Comparison of ENCODE assay signal across 8 mouse cellular contexts in genomic region chr10:37137531-37138310, GRCm38 (mm10). TPM values are rescaled to one million over a fixed set of nuclear protein-coding genes. Genes with fewer than 3 reads are reported as not detected.
DNase-seq lines count a peak whose midpoint lies in the region; ATAC-seq and TF ChIP-seq lines count a peak whose summit lies in the region.

No protein-coding gene starts in this region.

- DNase-seq in ES-CJ7 (ENCODE audit: low read depth, low spot score): peak; percentile 69
- peak; percentile 50 for DNase-seq in cerebellum, adult 11 months
- peak; percentile 87 for DNase-seq in forebrain, postnatal 0 days
- peak; percentile 70 for DNase-seq in hindbrain, embryonic 10.5 days (ENCODE audit: low spot score)
- DNase-seq in layer of hippocampus, adult 9-11 months: peak; percentile 46
- peak; percentile 15 for DNase-seq in retina, adult 2 months (ENCODE audit: low read depth, low spot score)
- peak; percentile 73 for DNase-seq in thymus, postnatal 25 days

- no peaks in the 10 kb centered on the region for H3K27me3 ChIP-seq in forebrain, postnatal 0 days (ENCODE audit: insufficient read depth, low read length)
- no peaks in the 10 kb centered on the region for H3K27me3 ChIP-seq in hindbrain, embryonic 10.5 days (ENCODE audit: insufficient read depth, poor library complexity, severe bottlenecking)
- no peaks in the 10 kb centered on the region for H3K27me3 ChIP-seq in lung, embryonic 15.5 days

- no peak for TF ChIP-seq CTCF in forebrain, postnatal 0 days (IDR thresholded peaks at IDR 0.05; ENCODE audit: low read depth)

- H3K36me3 ChIP-seq in forebrain, postnatal 0 days (ENCODE audit: insufficient read depth): peaks cover 10% of the 10 kb centered on the region; the same call in 1 of the 2 replicates
- H3K36me3 ChIP-seq in hindbrain, embryonic 10.5 days: peaks cover 42% of the 10 kb centered on the region
- peaks cover 17% of the 10 kb centered on the region for H3K36me3 ChIP-seq in lung, embryonic 15.5 days

- H3K4me1 ChIP-seq in forebrain, postnatal 0 days (ENCODE audit: insufficient read depth): peaks cover 6% of the 10 kb centered on the region
- H3K4me1 ChIP-seq in hindbrain, embryonic 10.5 days (replicated peaks): peaks cover 16% of the 10 kb centered on the region
- H3K4me1 ChIP-seq in lung, embryonic 15.5 days: peaks cover 15% of the 10 kb centered on the region; the same call in 1 of the 2 replicates

- peak overlapping the region; percentile 100 for H3K27ac ChIP-seq in forebrain, postnatal 0 days (ENCODE audit: low read depth, low read length)
- H3K27ac ChIP-seq in hindbrain, embryonic 10.5 days: peak overlapping the region; percentile 99
- H3K27ac ChIP-seq in lung, embryonic 15.5 days: peak overlapping the region; percentile 96

- ATAC-seq in forebrain, postnatal 0 days: no peak
- no peak for ATAC-seq in lung, embryonic 15.5 days (ENCODE audit: borderline replicate concordance, extremely low read depth, low FRiP score, low TSS enrichment)

- peak overlapping the region; percentile 100 for H3K9ac ChIP-seq in forebrain, postnatal 0 days
- H3K9ac ChIP-seq in lung, embryonic 15.5 days: peak overlapping the region; percentile 97

- H3K9me3 ChIP-seq in forebrain, postnatal 0 days (ENCODE audit: low read length): no peaks in the 10 kb centered on the region
- no peaks in the 10 kb centered on the region for H3K9me3 ChIP-seq in hindbrain, embryonic 10.5 days
- no peaks in the 10 kb centered on the region for H3K9me3 ChIP-seq in lung, embryonic 15.5 days

- H3K4me2 ChIP-seq in forebrain, postnatal 0 days (ENCODE audit: low read depth): peak overlapping the region; percentile 88
- H3K4me2 ChIP-seq in lung, embryonic 15.5 days: peak overlapping the region; percentile 67

- under 1% methylated on average over 24 of the region's 24 CpGs for WGBS in forebrain, postnatal 0 days
- under 1% methylated on average over 24 of the region's 24 CpGs for WGBS in hindbrain, embryonic 10.5 days
- under 1% methylated on average over 24 of the region's 24 CpGs for WGBS in lung, embryonic 15.5 days

- H3K4me3 ChIP-seq in forebrain, postnatal 0 days (ENCODE audit: low read depth, low read length): peak overlapping the region; percentile 100
- peak overlapping the region; percentile 92 for H3K4me3 ChIP-seq in hindbrain, embryonic 10.5 days
- H3K4me3 ChIP-seq in lung, embryonic 15.5 days: peak overlapping the region; percentile 95

RNA-seq across cellular contexts. Expression of gene Marcks, which starts 1.0 kb away (rescaled TPM):
- total RNA-seq in forebrain, postnatal 0 days (2014; rRNA removed): 444 and 539 TPM in 2 replicates
- 233 and 244 TPM in 2 replicates for polyA plus RNA-seq in forebrain, postnatal 0 days (2015; fragmentation: Nextera tagmentation; extraction: Ambion mirVana)
- polyA plus RNA-seq in hindbrain, embryonic 10.5 days (2016; fragmentation: Nextera tagmentation; extraction: Ambion mirVana): 171 and 173 TPM in 2 replicates
- polyA plus RNA-seq in lung, embryonic 15.5 days (2015; fragmentation: Nextera tagmentation; extraction: Ambion mirVana): 97.6 and 101 TPM in 2 replicates

Comparison
In these comparisons a context has a peak if more than half of its experiments do, and no peak if none do; other contexts are left out.
1. DNase-seq: peak in every context shown above with its lines; median percentile 87 in forebrain, postnatal 0 days; 73 in thymus, postnatal 25 days; 70 in hindbrain, embryonic 10.5 days; 69 in ES-CJ7; 50 in cerebellum, adult 11 months; 46 in layer of hippocampus, adult 9-11 months; 15 in retina, adult 2 months.